Comparison of ENCODE assay signal across 21 mouse cellular contexts in the genomic region with DNA sequence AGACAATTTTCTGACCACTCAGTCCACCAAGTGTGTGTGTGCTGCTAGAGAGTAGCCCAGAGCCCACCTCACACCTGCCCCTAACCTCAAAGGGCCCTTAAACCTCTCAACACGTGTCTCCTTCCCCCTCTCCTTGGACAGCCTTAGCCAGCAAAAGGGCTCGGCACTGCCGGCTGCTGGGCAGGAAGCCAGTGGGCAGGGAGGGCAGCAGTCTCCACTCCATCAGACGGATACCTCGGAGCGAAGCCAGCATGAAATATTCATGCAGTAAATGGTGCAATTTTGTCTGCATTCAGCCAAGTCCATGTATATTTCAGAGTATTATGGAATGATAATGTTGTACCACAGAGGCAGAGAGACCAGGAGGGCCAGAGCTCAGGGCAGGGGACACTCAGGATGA.
A peak's percentile ranks its signal among the peaks of the same experiment; 100 is the strongest.
DNase-seq lines count a peak whose midpoint lies in the region; ATAC-seq and TF ChIP-seq lines count a peak whose summit lies in the region.
"Had no signal": no experiment of that assay in that cellular context is flagged by ENCODE, and none has a peak within 500 bp of the region (broad histone marks: within the 10 kb centered on the region; RNA-seq: fewer than 3 reads in every experiment).

No protein-coding gene starts in this region.

- no peaks in the 10 kb centered on the region for H3K27me3 ChIP-seq in hindbrain, postnatal 0 days (ENCODE audit: insufficient read depth, low read length)
- no peaks in the 10 kb centered on the region for H3K27me3 ChIP-seq in hindbrain, embryonic 14.5 days (ENCODE audit: control insufficient read depth, insufficient read depth, low read length)
- H3K27me3 ChIP-seq in midbrain, postnatal 0 days (ENCODE audit: insufficient read depth, low read length) = no peaks in the 10 kb centered on the region
- no peaks in the 10 kb centered on the region for H3K27me3 ChIP-seq in midbrain, embryonic 11.5 days (ENCODE audit: control insufficient read depth, insufficient read depth, low read length)
- H3K27me3 ChIP-seq: liver, embryonic 15.5 days had no signal

- DNase-seq in hindbrain, postnatal 0 days (ENCODE audit: low spot score) = peak; percentile 68
- no peak for DNase-seq in hindbrain, embryonic 14.5 days (ENCODE audit: low spot score)
- DNase-seq in midbrain, postnatal 0 days (ENCODE audit: low spot score) = peak; percentile 62
- DNase-seq in midbrain, embryonic 11.5 days (ENCODE audit: low spot score, missing footprints) = no peak
- DNase-seq in cerebellum, adult 18-20 months = peak; percentile 71 to 76
- peak; percentile 64 to 75 for DNase-seq in cerebellum, postnatal 36 days
- no peak for DNase-seq in retina, embryonic 14.5 days (ENCODE audit: low spot score)
- DNase-seq in layer of hippocampus, adult 18-20 months (ENCODE audit: low spot score in 2 of 2) = no peak
- DNase-seq: adrenal gland, postnatal 14 days; B cell, adult 2 months; heart, adult 18-20 months; thymus, adult 2 months had no signal

- H3K9me3 ChIP-seq in hindbrain, postnatal 0 days (ENCODE audit: low read length) = no peaks in the 10 kb centered on the region
- H3K9me3 ChIP-seq in hindbrain, embryonic 14.5 days (ENCODE audit: control insufficient read depth, low read length) = no peaks in the 10 kb centered on the region
- no peaks in the 10 kb centered on the region for H3K9me3 ChIP-seq in midbrain, postnatal 0 days (ENCODE audit: low read length)
- no peaks in the 10 kb centered on the region for H3K9me3 ChIP-seq in midbrain, embryonic 11.5 days (ENCODE audit: control insufficient read depth, low read length)
- H3K9me3 ChIP-seq: heart, embryonic 15.5 days; hindbrain, embryonic 10.5 days; limb, embryonic 13.5 days; liver, embryonic 15.5 days; midbrain, embryonic 10.5 days; stomach, embryonic 15.5 days had no signal

- peak; percentile 20 for TF ChIP-seq CTCF in hindbrain, postnatal 0 days (IDR thresholded peaks at IDR 0.05; ENCODE audit: low read depth)
- TF ChIP-seq CTCF in midbrain, postnatal 0 days (IDR thresholded peaks at IDR 0.05) = peak; percentile 29; the same call in 1 of the 2 replicates

- no peak overlapping the region for H3K4me2 ChIP-seq in hindbrain, postnatal 0 days (ENCODE audit: low read depth, low read length)
- H3K4me2 ChIP-seq in hindbrain, embryonic 14.5 days (replicated peaks) = no peak overlapping the region
- no peak overlapping the region for H3K4me2 ChIP-seq in midbrain, postnatal 0 days (ENCODE audit: low read depth, low read length, poor library complexity, severe bottlenecking)
- no peak overlapping the region for H3K4me2 ChIP-seq in midbrain, embryonic 11.5 days
- H3K4me2 ChIP-seq: heart, embryonic 15.5 days; limb, embryonic 13.5 days; liver, embryonic 15.5 days; stomach, embryonic 15.5 days had no signal

- 36% methylated on average over 6 of the region's 6 CpGs for WGBS in hindbrain, postnatal 0 days
- 48% methylated on average over 6 of the region's 6 CpGs for WGBS in hindbrain, embryonic 14.5 days
- 36% methylated on average over 6 of the region's 6 CpGs for WGBS in midbrain, postnatal 0 days
- WGBS in midbrain, embryonic 11.5 days = 79% methylated on average over 6 of the region's 6 CpGs

- no peak overlapping the region for H3K27ac ChIP-seq in hindbrain, postnatal 0 days
- no peak overlapping the region for H3K27ac ChIP-seq in hindbrain, embryonic 14.5 days
- no peak overlapping the region for H3K27ac ChIP-seq in midbrain, postnatal 0 days (ENCODE audit: low read depth, low read length)
- no peak overlapping the region for H3K27ac ChIP-seq in midbrain, embryonic 11.5 days (ENCODE audit: low read depth, low read length)
- H3K27ac ChIP-seq: heart, embryonic 15.5 days; hindbrain, embryonic 10.5 days; limb, embryonic 13.5 days; liver, embryonic 15.5 days; stomach, embryonic 15.5 days had no signal

- no peaks in the 10 kb centered on the region for H3K36me3 ChIP-seq in hindbrain, postnatal 0 days (ENCODE audit: insufficient read depth, low read length)
- no peaks in the 10 kb centered on the region for H3K36me3 ChIP-seq in hindbrain, embryonic 14.5 days (replicated peaks; ENCODE audit: control insufficient read depth, insufficient read depth)
- no peaks in the 10 kb centered on the region for H3K36me3 ChIP-seq in midbrain, postnatal 0 days (ENCODE audit: insufficient read depth, low read length)
- H3K36me3 ChIP-seq in midbrain, embryonic 11.5 days (ENCODE audit: control insufficient read depth, insufficient read depth, low read length) = no peaks in the 10 kb centered on the region
- H3K36me3 ChIP-seq: heart, embryonic 15.5 days; hindbrain, embryonic 10.5 days; limb, embryonic 13.5 days; liver, embryonic 15.5 days; midbrain, embryonic 10.5 days; stomach, embryonic 15.5 days had no signal

- no peak overlapping the region for H3K9ac ChIP-seq in hindbrain, postnatal 0 days (replicated peaks; ENCODE audit: low read length)
- H3K9ac ChIP-seq in hindbrain, embryonic 14.5 days = no peak overlapping the region
- H3K9ac ChIP-seq in midbrain, postnatal 0 days (replicated peaks; ENCODE audit: low read length, poor library complexity, severe bottlenecking) = no peak overlapping the region
- H3K9ac ChIP-seq in midbrain, embryonic 11.5 days (ENCODE audit: low read length) = no peak overlapping the region
- H3K9ac ChIP-seq: heart, embryonic 15.5 days; limb, embryonic 13.5 days; liver, embryonic 15.5 days; stomach, embryonic 15.5 days had no signal

- no peak; the same call in 1 of the 2 replicates for ATAC-seq in hindbrain, postnatal 0 days
- ATAC-seq in hindbrain, embryonic 14.5 days (ENCODE audit: low FRiP score) = no peak
- no peak for ATAC-seq in midbrain, postnatal 0 days (ENCODE audit: low FRiP score)
- no peak for ATAC-seq in midbrain, embryonic 11.5 days (ENCODE audit: low FRiP score)
- ATAC-seq: activated CD4-positive, CD25-positive, alpha-beta regulatory T cell, adult 4 months; intestine, postnatal 0 days; Patski had no signal

- no peak overlapping the region for H3K4me3 ChIP-seq in hindbrain, postnatal 0 days (ENCODE audit: low read length)
- no peak overlapping the region for H3K4me3 ChIP-seq in hindbrain, embryonic 14.5 days (replicated peaks; ENCODE audit: low read length)
- no peak overlapping the region for H3K4me3 ChIP-seq in midbrain, postnatal 0 days (ENCODE audit: low read depth, low read length)
- H3K4me3 ChIP-seq in midbrain, embryonic 11.5 days (ENCODE audit: low read depth, low read length) = no peak overlapping the region
- H3K4me3 ChIP-seq: heart, embryonic 15.5 days; hindbrain, embryonic 10.5 days; limb, embryonic 13.5 days; liver, embryonic 15.5 days; midbrain, embryonic 10.5 days; stomach, embryonic 15.5 days had no signal

- H3K4me1 ChIP-seq in hindbrain, postnatal 0 days (ENCODE audit: insufficient read depth, low read length) = peaks cover 15% of the 10 kb centered on the region; the same call in 1 of the 2 replicates
- H3K4me1 ChIP-seq in hindbrain, embryonic 14.5 days (replicated peaks; ENCODE audit: control insufficient read depth, insufficient read depth, low read length) = peaks cover 5% of the 10 kb centered on the region; the same call in 1 of the 2 replicates
- H3K4me1 ChIP-seq in midbrain, postnatal 0 days (ENCODE audit: insufficient read depth, low read length) = no peaks in the 10 kb centered on the region; the same call in 1 of the 2 replicates
- no peaks in the 10 kb centered on the region for H3K4me1 ChIP-seq in midbrain, embryonic 11.5 days (ENCODE audit: control insufficient read depth, insufficient read depth, low read length)
- H3K4me1 ChIP-seq: heart, embryonic 15.5 days; limb, embryonic 13.5 days; liver, embryonic 15.5 days; stomach, embryonic 15.5 days had no signal

Comparison
In these comparisons a context has a peak if more than half of its experiments do, and no peak if none do; other contexts are left out.
1. DNase-seq: peak in hindbrain, postnatal 0 days (single experiment), midbrain, postnatal 0 days (single experiment), cerebellum, adult 18-20 months (2 of 2) and cerebellum, postnatal 36 days (2 of 2); none in hindbrain, embryonic 14.5 days (single experiment), midbrain, embryonic 11.5 days (single experiment), retina, embryonic 14.5 days (single experiment) and layer of hippocampus, adult 18-20 months (0 of 2).